Mouse (Mus musculus): ENCODE data around the gene Haspin. TPM values are rescaled to one million over a fixed set of nuclear protein-coding genes. Genes with fewer than 3 reads are reported as not detected.

Haspin gene
- 11.2 and 12.0 TPM in 2 replicates for polyA plus RNA-seq (2014; fragmentation: Nextera tagmentation; extraction: Ambion mirVana)

DNA sequence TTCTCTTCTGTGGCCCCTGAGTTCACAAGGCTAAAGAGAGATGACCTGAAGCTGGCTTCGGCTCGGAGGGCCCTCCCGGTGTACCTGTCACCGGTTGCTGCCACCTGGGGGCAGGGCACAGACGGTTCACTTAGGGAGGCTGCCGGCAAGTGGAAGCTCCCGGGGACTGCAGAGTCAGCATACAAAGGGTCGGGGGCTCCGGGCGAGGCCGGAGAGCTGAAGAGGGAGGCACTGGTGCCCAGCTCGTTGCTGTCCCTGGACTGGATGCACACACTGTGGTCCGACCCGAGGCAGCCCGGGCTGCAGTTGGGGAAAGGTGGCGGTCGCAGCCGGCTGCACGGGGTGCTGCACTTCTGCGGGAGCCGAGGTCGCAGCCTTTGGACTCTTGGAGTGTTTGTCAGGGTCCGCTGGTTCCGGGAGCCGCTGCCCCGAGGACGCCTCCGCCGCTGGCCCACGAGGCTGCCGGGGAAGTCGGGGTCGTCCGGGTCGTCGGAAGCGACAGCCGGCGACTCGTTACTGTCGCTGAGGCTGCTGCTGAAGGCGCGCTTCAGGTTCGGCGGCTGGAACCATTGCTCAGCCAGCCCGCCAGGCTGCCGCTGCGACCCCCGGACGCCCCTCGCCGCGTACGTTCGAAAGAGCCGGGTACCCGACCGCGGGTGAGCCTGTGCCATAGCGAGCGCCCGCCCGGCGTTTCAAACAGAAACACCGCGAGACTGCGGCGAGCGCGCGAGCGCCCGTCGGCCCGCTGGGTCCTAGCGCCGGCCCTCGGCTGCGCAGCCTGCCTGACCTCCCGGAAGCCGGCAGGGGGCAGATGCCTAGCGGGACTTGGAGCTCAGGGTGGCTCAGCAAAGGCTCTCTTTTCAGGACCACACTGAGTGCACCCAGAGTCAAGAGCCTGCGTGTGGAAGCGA lies at the start of gene Haspin:
Gene Haspin (minus strand): TSS at position 704 of the 911 bp plus-strand sequence.
- peak within 1 kb of the TSS; percentile 69 for H3K4me2 ChIP-seq
- peaks cover 20% of the 10 kb centered on the region for H3K4me1 ChIP-seq (ENCODE audit: control insufficient read depth, insufficient read depth, low read length)
- no peaks in the 10 kb centered on the region for H3K27me3 ChIP-seq (ENCODE audit: control insufficient read depth, insufficient read depth, low read length)
- peak within 1 kb of the TSS; percentile 86 for H3K9ac ChIP-seq (ENCODE audit: low read depth, low read length)
- H3K27ac ChIP-seq (ENCODE audit: low read depth, low read length) = no peak within 1 kb of the TSS
- peak within 1 kb of the TSS; percentile 93 for H3K4me3 ChIP-seq (ENCODE audit: low read depth, low read length)
- WGBS (ENCODE audit: insufficient replicate concordance) = under 1% methylated on average over 84 of the region's 84 CpGs
- H3K9me3 ChIP-seq (replicated peaks; ENCODE audit: control insufficient read depth, low read length) = no peaks in the 10 kb centered on the region
- no peaks in the 10 kb centered on the region for H3K36me3 ChIP-seq (ENCODE audit: control insufficient read depth, insufficient read depth, low read length)
- ATAC-seq (replicated peaks; ENCODE audit: insufficient number of reproducible peaks, low FRiP score, low TSS enrichment) = peak; percentile 86

DNA sequence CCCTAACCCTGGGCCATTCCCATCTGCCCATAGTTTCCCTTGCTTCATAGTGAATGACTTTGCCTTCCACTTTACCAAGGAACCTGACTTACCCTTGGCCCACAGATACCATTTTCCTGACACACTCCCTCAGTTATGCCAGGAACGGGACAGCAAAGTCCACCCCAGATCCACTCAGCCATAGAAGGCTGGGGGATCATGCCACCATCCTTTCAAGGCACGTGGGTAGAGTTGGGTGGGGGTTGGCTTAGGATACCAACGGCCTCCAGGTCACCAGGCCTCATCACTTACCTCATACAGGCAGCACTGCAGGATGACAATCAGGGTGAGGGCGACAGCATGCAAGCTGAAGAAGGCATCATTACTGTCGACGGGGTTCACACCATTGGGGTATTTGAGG lies 49.1 kb upstream of the Haspin start:
- H3K36me3 ChIP-seq (ENCODE audit: control insufficient read depth, insufficient read depth, low read length) = peaks cover 11% of the 10 kb centered on the region; the same call in 1 of the 2 replicates
- WGBS (ENCODE audit: insufficient replicate concordance) = 81% methylated on average over 6 of the region's 6 CpGs
- no peak overlapping the region for H3K4me3 ChIP-seq (ENCODE audit: low read depth, low read length)
- no peak overlapping the region for H3K4me2 ChIP-seq
- no peak overlapping the region for H3K27ac ChIP-seq (ENCODE audit: low read depth, low read length)
- no peak for ATAC-seq (replicated peaks; ENCODE audit: insufficient number of reproducible peaks, low FRiP score, low TSS enrichment)
- H3K27me3 ChIP-seq (ENCODE audit: control insufficient read depth, insufficient read depth, low read length) = no peaks in the 10 kb centered on the region
- no peaks in the 10 kb centered on the region for H3K4me1 ChIP-seq (ENCODE audit: control insufficient read depth, insufficient read depth, low read length)
- H3K9me3 ChIP-seq (replicated peaks; ENCODE audit: control insufficient read depth, low read length) = no peaks in the 10 kb centered on the region
- H3K9ac ChIP-seq (ENCODE audit: low read depth, low read length) = no peak overlapping the region

DNA sequence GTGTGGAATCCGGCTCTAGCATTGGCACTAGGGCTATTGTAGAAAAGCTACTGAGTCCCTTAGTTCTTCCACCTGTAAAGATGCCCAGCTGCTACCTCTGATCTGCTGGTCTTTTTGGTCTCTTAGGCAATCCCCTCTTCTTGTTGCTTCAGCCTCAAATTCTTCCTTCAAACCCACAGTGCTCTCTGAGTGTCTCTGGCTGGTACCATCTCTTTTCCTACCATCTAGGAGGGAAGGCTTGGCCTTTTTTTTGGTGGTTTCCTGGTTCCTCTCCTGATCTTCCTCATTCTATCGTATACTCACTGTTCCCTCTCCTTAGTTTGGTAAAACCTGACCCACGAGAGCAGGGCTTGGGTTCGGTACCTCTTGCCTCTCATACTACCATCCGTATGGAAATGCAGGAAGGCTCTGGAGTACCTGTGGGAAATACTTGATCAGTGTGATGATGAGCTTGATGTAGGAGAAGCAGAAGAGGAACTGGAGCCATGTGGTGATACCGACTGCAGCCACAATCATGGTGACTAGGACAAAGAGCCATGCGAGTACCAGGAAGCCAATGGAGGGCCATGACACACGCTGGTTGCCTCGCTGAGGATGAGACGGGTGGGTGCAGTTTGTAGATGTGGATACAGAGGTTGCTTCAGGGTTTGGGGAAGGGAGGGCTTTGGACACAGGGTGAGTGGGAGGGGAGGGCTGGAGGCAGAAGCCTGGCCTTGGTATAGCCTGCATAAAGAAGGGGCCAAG lies 48.0 kb upstream of the Haspin start:
- no peak for ATAC-seq (replicated peaks; ENCODE audit: insufficient number of reproducible peaks, low FRiP score, low TSS enrichment)
- H3K9ac ChIP-seq (ENCODE audit: low read depth, low read length) = no peak overlapping the region
- no peaks in the 10 kb centered on the region for H3K9me3 ChIP-seq (replicated peaks; ENCODE audit: control insufficient read depth, low read length)
- no peaks in the 10 kb centered on the region for H3K27me3 ChIP-seq (ENCODE audit: control insufficient read depth, insufficient read depth, low read length)
- WGBS (ENCODE audit: insufficient replicate concordance) = 88% methylated on average over 10 of the region's 10 CpGs
- no peak overlapping the region for H3K4me2 ChIP-seq
- peaks cover 8% of the 10 kb centered on the region; the same call in 1 of the 2 replicates for H3K36me3 ChIP-seq (ENCODE audit: control insufficient read depth, insufficient read depth, low read length)
- no peaks in the 10 kb centered on the region for H3K4me1 ChIP-seq (ENCODE audit: control insufficient read depth, insufficient read depth, low read length)
- no peak overlapping the region for H3K27ac ChIP-seq (ENCODE audit: low read depth, low read length)
- H3K4me3 ChIP-seq (ENCODE audit: low read depth, low read length) = no peak overlapping the region

DNA sequence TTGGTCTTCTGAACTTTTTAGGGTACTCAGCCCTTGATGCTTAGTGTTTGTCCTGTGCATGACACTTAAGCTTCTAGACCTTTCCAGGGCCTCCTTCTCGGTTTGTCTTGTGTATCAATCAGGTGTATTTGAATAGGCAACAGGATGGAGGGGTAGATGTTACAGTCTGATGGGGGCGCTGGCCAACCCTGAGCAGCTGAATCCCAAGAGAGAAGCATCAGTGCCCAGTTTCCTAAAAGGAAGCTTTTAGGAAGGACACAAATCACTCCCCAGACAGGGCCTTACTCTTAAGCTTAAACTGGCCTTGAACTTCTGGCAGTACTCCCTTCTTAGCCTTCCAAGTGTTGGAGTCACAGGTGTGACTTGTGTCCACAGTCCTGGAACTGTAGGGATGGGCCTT lies 39.8 kb upstream of the Haspin start:
- WGBS (ENCODE audit: insufficient replicate concordance) = 8% methylated on average over 2 of the region's 2 CpGs
- no peaks in the 10 kb centered on the region for H3K27me3 ChIP-seq (ENCODE audit: control insufficient read depth, insufficient read depth, low read length)
- peak overlapping the region; percentile 94 for H3K4me2 ChIP-seq
- no peak for ATAC-seq (replicated peaks; ENCODE audit: insufficient number of reproducible peaks, low FRiP score, low TSS enrichment)
- no peaks in the 10 kb centered on the region for H3K9me3 ChIP-seq (replicated peaks; ENCODE audit: control insufficient read depth, low read length)
- peaks cover 3% of the 10 kb centered on the region; the same call in 1 of the 2 replicates for H3K36me3 ChIP-seq (ENCODE audit: control insufficient read depth, insufficient read depth, low read length)
- peaks cover 15% of the 10 kb centered on the region for H3K4me1 ChIP-seq (ENCODE audit: control insufficient read depth, insufficient read depth, low read length)
- H3K27ac ChIP-seq (ENCODE audit: low read depth, low read length) = peak overlapping the region; percentile 97
- peak overlapping the region; percentile 96 for H3K4me3 ChIP-seq (ENCODE audit: low read depth, low read length)
- peak overlapping the region; percentile 94 for H3K9ac ChIP-seq (ENCODE audit: low read depth, low read length)

DNA sequence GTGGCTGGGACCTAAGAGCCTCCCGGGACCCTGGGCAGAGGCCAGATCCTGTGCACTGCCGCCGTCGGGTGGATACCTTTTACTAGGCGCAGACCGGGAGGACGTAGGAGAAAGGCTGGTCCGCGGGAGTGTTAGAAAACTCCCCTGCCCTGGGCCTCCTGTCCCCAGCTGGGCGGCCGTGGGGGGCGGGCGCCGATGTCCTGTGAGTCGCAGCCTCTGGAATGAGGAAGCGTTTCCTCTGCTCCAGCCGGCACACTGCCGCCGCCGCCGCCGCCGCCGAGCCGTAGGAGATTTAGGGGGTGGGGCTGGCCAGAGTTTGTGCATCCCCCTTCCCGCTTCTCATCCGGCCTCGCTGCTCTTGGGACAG lies 39.4 kb upstream of the Haspin start:
- peak overlapping the region; percentile 94 for H3K9ac ChIP-seq (ENCODE audit: low read depth, low read length)
- peak overlapping the region; percentile 96 for H3K4me3 ChIP-seq (ENCODE audit: low read depth, low read length)
- H3K27ac ChIP-seq (ENCODE audit: low read depth, low read length) = peak overlapping the region; percentile 97
- ATAC-seq (replicated peaks; ENCODE audit: insufficient number of reproducible peaks, low FRiP score, low TSS enrichment) = peak; percentile 80
- H3K36me3 ChIP-seq (ENCODE audit: control insufficient read depth, insufficient read depth, low read length) = peaks cover 3% of the 10 kb centered on the region; the same call in 1 of the 2 replicates
- WGBS (ENCODE audit: insufficient replicate concordance) = 0% methylated on average over 28 of the region's 28 CpGs
- no peaks in the 10 kb centered on the region for H3K9me3 ChIP-seq (replicated peaks; ENCODE audit: control insufficient read depth, low read length)
- peaks cover 15% of the 10 kb centered on the region for H3K4me1 ChIP-seq (ENCODE audit: control insufficient read depth, insufficient read depth, low read length)
- H3K27me3 ChIP-seq (ENCODE audit: control insufficient read depth, insufficient read depth, low read length) = no peaks in the 10 kb centered on the region
- H3K4me2 ChIP-seq = peak overlapping the region; percentile 94

DNA sequence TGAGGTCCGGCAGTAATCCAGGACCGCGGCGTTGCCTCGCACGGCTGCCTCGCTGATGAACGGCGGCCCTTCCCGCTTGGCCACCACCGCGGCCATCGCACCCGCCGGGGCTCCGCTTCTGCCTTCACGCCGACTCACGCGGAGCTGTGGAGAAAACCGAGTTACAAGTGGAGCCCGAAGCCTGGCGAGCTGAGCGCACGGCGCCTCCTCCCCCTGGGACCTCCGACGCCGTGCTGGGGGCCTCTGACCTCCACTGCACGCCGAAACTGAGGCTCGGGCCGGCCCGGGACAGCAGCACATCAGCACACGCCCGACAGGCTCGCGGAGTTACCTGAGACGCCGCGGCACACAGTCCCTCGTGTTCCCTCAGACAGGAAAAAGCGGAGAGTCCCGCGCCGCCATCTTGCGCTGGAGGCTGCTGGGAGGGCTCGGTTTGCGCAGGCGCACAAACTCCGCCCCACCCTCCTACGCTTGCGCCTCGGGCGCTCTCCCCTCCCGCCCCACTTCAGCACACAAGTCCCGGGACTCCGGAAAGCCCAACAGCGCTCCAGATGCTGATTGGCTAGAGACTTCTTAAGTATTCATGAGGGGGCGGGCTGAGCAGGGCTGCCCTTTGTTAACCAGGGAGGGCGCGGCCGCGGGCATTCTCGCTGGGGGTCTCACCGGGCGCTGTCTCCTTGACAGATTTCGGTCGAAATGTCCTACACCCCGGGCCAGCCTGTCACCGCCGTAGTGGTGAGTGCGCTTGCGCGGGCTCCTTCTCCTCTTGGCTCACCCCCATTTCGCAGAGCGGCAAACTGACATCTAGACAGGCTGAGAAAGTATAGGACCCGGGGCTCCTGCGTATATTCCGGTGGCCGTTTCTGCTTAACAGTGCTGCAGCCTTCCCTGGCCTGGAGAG lies 38.8 kb upstream of the Haspin start, which contains the start of the genes Emc6 and Tax1bp3:
Gene Emc6 (minus strand): TSS at position 430 of the 901 bp plus-strand sequence.
Gene Tax1bp3 (plus strand): TSS at position 476 of the 901 bp plus-strand sequence.
- peak within 1 kb of the TSS; percentile 97 for H3K27ac ChIP-seq (ENCODE audit: low read depth, low read length)
- peaks cover 20% of the 10 kb centered on the region for H3K4me1 ChIP-seq (ENCODE audit: control insufficient read depth, insufficient read depth, low read length)
- peak within 1 kb of the TSS; percentile 96 for H3K9ac ChIP-seq (ENCODE audit: low read depth, low read length)
- under 1% methylated on average over 81 of the region's 81 CpGs for WGBS (ENCODE audit: insufficient replicate concordance)
- H3K4me3 ChIP-seq (ENCODE audit: low read depth, low read length) = peak within 1 kb of the TSS; percentile 96
- H3K9me3 ChIP-seq (replicated peaks; ENCODE audit: control insufficient read depth, low read length) = no peaks in the 10 kb centered on the region
- no peaks in the 10 kb centered on the region for H3K27me3 ChIP-seq (ENCODE audit: control insufficient read depth, insufficient read depth, low read length)
- H3K36me3 ChIP-seq (ENCODE audit: control insufficient read depth, insufficient read depth, low read length) = peaks cover 3% of the 10 kb centered on the region; the same call in 1 of the 2 replicates
- peak within 1 kb of the TSS; percentile 94 for H3K4me2 ChIP-seq
- peak; percentile 98 for ATAC-seq (replicated peaks; ENCODE audit: insufficient number of reproducible peaks, low FRiP score, low TSS enrichment)

DNA sequence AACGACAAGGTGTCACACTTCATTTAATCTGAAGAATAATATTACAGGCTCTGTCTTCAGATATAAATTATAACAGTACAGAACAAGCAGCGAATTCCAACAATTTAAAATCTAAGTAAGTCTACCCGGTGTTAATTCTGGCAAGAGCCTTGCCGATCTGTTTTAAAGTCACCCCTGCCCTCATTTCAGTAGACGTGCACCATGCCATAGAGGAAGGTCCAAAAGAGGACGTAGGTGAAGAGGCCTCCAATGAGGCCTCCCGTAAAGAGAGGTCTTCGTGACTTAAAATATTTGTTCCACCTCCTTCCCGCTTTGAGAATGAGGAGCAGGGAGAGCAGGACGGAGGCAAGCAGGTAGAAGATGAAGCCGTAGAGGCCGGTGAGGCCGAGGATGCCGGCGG lies 38.1 kb upstream of the Haspin start:
- WGBS (ENCODE audit: insufficient replicate concordance) = 1% methylated on average over 15 of the region's 15 CpGs
- no peak for ATAC-seq (replicated peaks; ENCODE audit: insufficient number of reproducible peaks, low FRiP score, low TSS enrichment)
- peak overlapping the region; percentile 96 for H3K9ac ChIP-seq (ENCODE audit: low read depth, low read length)
- H3K27ac ChIP-seq (ENCODE audit: low read depth, low read length) = peak overlapping the region; percentile 79
- H3K36me3 ChIP-seq (ENCODE audit: control insufficient read depth, insufficient read depth, low read length) = peaks cover 3% of the 10 kb centered on the region; the same call in 1 of the 2 replicates
- peak overlapping the region; percentile 96 for H3K4me3 ChIP-seq (ENCODE audit: low read depth, low read length)
- H3K27me3 ChIP-seq (ENCODE audit: control insufficient read depth, insufficient read depth, low read length) = no peaks in the 10 kb centered on the region
- peak overlapping the region; percentile 70 for H3K4me2 ChIP-seq
- H3K4me1 ChIP-seq (ENCODE audit: control insufficient read depth, insufficient read depth, low read length) = peaks cover 22% of the 10 kb centered on the region
- no peaks in the 10 kb centered on the region for H3K9me3 ChIP-seq (replicated peaks; ENCODE audit: control insufficient read depth, low read length)
